In genomic region chr10:56900914-56901313, GRCm38 (mm10) we compare ENCODE assay signal across 15 mouse cellular contexts.
"Had no signal": no experiment of that assay in that cellular context is flagged by ENCODE, and none has a peak within 500 bp of the region (broad histone marks: within the 10 kb centered on the region; RNA-seq: fewer than 3 reads in every experiment).

No protein-coding gene starts in this region.

- H3K4me2 ChIP-seq: neural tube, embryonic 15.5 days; stomach, embryonic 15.5 days had no signal

- DNase-seq: retina, postnatal 1 day; right cerebral cortex, adult 18-20 months; right cerebral cortex, postnatal 14 days; right cerebral cortex, postnatal 25 days; right cerebral cortex, postnatal 4 days; spleen, adult 18-20 months; thymus, adult 18-20 months; thymus, adult 2 months; thymus, postnatal 14 days; thymus, postnatal 25 days; thymus, postnatal 36 days; thymus, postnatal 4 days had no signal

- H3K27ac ChIP-seq: stomach, embryonic 15.5 days; stomach, postnatal 0 days had no signal

- H3K4me3 ChIP-seq: neural tube, embryonic 15.5 days; stomach, embryonic 15.5 days had no signal

- H3K9me3 ChIP-seq: neural tube, embryonic 15.5 days; stomach, embryonic 15.5 days had no signal

- H3K27me3 ChIP-seq: neural tube, embryonic 15.5 days; stomach, embryonic 15.5 days had no signal

- H3K4me1 ChIP-seq: neural tube, embryonic 15.5 days; stomach, embryonic 15.5 days had no signal

- H3K36me3 ChIP-seq: neural tube, embryonic 15.5 days; stomach, embryonic 15.5 days had no signal

- H3K9ac ChIP-seq: neural tube, embryonic 15.5 days; stomach, embryonic 15.5 days had no signal
